Mouse (Mus musculus): ENCODE measurements at regions not wholly inside any gene's neighbourhood (a gene's known extent, or its start where the extent isn't known, plus 50 kb on each side); places are given as distances from the start of the nearest gene placed in this dataset.

DNA sequence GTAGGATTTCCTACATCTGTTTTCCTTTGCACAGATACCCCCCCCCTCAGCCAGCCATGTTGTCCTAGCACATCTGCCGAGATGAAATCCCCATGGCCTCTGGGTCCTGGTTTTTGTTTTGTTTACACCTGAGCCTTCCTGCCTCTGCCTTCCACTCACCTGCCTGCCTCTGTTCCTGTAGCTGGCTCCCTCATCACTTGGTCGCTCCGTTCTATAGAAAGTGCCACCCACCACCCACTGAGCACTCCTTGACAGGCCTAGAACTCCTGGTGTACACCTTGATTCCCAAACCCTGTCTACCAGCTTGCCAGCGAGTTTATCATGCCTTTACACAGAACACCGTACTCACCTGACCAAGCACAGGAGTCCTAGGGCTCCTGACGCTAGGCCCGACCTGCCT is 72.6 kb upstream of the Armc2 start:
- Histone ChIP-seq H3K27ac (no peak overlapping the region), H3K4me1 (peaks cover 20% of the 10 kb centered on the region), H3K4me2 (replicated peaks) (no peak overlapping the region), H3K4me3 (no peak overlapping the region), H3K27me3 (no peaks in the 10 kb centered on the region), H3K36me3 (no peaks in the 10 kb centered on the region), H3K9ac (no peak overlapping the region), H3K9me3 (replicated peaks) (no peaks in the 10 kb centered on the region)
- WGBS, result 91% methylated on average over 7 of the region's 7 CpGs
- no peak for ATAC-seq (ENCODE audit: low FRiP score)

DNA sequence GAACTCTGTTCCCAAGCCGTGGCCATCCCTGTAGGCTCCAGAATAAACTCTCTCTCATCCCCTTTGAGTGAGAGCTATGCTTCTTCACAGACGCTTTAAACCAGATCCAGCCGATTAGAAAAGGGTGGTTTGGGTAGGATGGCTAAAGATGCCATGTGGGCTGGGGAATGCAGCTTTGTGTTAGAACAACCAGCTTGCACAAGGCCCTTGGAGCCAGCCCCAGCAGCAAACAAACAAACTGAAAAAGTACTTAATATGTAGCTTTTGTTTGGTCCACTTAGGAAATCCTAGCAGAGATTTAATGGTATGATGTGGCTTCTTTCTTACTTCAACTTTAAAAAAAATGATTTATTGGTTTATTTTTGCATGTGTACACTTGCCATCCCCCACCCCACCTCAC is 71.9 kb upstream of the Armc2 start:
- WGBS, result 33% methylated on average over 3 of the region's 3 CpGs
- ATAC-seq (ENCODE audit: low FRiP score), result 0 out of 2 replicates have a peak, but pooled peaks have one; percentile 26
- H3K27ac ChIP-seq, result no peak overlapping the region; the same call in 1 of the 2 replicates

DNA sequence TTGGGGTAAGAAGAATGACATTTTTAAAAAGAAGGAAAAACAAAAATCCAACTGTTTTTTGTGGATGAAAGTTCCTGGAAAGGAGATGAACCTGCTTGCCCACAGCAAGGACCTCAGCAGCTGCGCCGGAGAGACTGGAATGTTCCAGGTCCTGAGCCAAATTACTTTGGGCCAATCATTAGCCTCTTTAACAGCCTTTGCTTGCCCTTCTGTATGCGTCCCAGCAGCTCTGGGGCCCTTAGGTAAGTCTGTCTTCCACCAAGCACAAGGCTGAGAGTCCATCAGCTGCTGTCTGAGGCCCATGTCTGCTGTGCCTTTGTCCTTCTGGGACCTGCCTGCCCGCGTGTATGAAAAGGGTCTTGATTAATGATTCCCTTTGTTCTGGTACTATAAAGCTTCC is 71.4 kb upstream of the Armc2 start:
- Histone ChIP-seq H3K27ac (peak overlapping the region; percentile 62; the same call in 1 of the 2 replicates), H3K4me1 (peaks cover 20% of the 10 kb centered on the region), H3K36me3 (no peaks in the 10 kb centered on the region), H3K9ac (no peak overlapping the region), H3K9me3 (replicated peaks) (peaks cover 5% of the 10 kb centered on the region; the same call in 1 of the 2 replicates), H3K27me3 (no peaks in the 10 kb centered on the region), H3K4me2 (replicated peaks) (no peak overlapping the region), H3K4me3 (no peak overlapping the region)
- peak; percentile 63; the same call in 1 of the 2 replicates for ATAC-seq (ENCODE audit: low FRiP score)
- 45% methylated on average over 5 of the region's 5 CpGs for WGBS

More for the DNA sequence above, 71.9 kb upstream of the Armc2 start:
- Histone ChIP-seq H3K9me3 (replicated peaks) (peaks cover 4% of the 10 kb centered on the region; the same call in 1 of the 2 replicates), H3K4me1 (peaks cover 20% of the 10 kb centered on the region), H3K4me2 (replicated peaks) (no peak overlapping the region), H3K4me3 (no peak overlapping the region), H3K27me3 (no peaks in the 10 kb centered on the region), H3K36me3 (no peaks in the 10 kb centered on the region), H3K9ac (no peak overlapping the region)

DNA sequence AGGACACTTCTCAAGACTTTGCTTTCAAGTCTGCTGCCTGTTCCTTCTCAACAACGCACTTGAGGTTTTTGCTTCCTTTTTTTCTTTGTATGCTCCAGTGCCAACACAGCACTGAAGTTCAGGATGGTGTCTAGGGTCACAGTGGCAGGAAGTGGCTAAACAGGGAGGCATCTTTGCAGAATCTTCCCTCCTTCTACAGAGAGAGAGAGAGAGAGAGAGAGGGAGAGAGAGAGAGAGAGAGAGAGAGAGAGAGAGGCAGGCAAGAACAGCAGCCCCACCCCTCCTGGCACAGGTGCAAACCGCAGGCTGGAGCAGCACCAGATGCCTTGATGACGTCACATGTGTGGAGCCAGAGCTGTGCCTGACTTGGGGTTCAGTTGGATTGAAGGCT is 71.0 kb upstream of the Armc2 start:
- H3K9ac ChIP-seq, result no peak overlapping the region

DNA sequence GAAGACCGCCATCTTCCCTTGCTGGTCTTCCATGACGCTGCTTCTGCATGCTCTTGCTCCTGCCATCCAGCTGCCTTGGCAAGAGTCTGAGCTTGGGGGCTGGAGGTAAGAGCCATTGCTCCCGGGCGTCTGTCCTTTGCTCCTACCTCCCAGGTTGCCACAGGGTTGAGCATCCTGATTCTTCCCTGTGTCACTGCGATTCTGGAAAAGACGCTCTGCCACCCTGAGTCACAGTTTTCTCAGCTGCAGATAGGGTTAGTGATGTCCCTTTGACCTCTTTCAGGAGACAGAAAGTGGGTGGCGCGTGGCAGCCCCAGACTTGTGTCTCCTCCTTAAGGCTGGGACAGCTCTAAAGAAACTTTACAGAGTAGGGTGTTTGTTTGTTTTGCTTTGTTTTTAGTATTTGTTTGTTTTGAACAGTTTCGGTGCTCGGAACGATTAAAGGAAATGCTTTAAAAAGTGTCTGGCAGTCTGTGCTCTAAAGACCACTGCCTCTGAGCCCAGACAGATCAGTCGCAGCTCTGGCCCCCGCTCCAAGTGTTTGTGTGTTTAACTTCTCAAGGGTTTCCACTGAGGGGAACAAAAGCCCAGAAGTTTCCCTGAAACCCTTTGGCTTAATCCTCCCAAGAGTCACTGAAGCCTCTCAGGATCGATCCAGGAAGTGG is 70.5 kb upstream of the Armc2 start:
- H3K9me3 ChIP-seq (replicated peaks), result peaks cover 5% of the 10 kb centered on the region; the same call in 1 of the 2 replicates
- no peak overlapping the region for H3K4me2 ChIP-seq (replicated peaks)
- WGBS, result 63% methylated on average over 14 of the region's 14 CpGs
- no peak for ATAC-seq (ENCODE audit: low FRiP score)
- H3K36me3 ChIP-seq, result no peaks in the 10 kb centered on the region
- H3K4me3 ChIP-seq, result no peak overlapping the region
- H3K27ac ChIP-seq, result 0 out of 2 replicates have a peak overlapping the region, but pooled peaks have one; percentile 62
- H3K9ac ChIP-seq, result no peak overlapping the region
- H3K27me3 ChIP-seq, result no peaks in the 10 kb centered on the region
- H3K4me1 ChIP-seq, result peaks cover 20% of the 10 kb centered on the region

More for the DNA sequence above, 71.0 kb upstream of the Armc2 start:
- Histone ChIP-seq H3K9me3 (replicated peaks) (peaks cover 5% of the 10 kb centered on the region; the same call in 1 of the 2 replicates), H3K36me3 (no peaks in the 10 kb centered on the region), H3K4me3 (no peak overlapping the region), H3K27me3 (no peaks in the 10 kb centered on the region), H3K4me1 (peaks cover 20% of the 10 kb centered on the region), H3K4me2 (replicated peaks) (no peak overlapping the region), H3K27ac (peak overlapping the region; percentile 62; the same call in 1 of the 2 replicates)
- ATAC-seq (ENCODE audit: low FRiP score), result no peak
- WGBS, result 21% methylated on average over 3 of the region's 3 CpGs

DNA sequence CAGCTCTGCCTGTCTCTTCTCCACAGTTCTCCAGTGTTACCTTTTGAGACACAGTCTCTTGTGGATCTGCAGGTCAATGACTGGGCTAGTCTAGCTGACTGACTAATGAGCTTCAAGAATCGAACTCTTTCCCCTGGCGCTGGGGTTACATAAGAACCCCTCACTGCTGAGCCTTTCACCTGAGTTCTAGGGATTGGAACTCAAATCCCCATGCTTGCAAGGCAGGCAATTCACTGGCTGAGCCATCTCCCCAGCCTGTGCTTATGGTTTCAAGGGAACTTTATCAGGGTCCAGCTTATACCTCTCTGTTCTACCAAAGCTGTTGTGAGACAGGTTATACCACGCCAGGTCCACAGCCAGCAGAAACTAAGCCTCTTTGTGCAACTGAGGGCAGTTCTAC is 69.7 kb upstream of the Armc2 start:
- WGBS, result 91% methylated on average over 3 of the region's 3 CpGs

DNA sequence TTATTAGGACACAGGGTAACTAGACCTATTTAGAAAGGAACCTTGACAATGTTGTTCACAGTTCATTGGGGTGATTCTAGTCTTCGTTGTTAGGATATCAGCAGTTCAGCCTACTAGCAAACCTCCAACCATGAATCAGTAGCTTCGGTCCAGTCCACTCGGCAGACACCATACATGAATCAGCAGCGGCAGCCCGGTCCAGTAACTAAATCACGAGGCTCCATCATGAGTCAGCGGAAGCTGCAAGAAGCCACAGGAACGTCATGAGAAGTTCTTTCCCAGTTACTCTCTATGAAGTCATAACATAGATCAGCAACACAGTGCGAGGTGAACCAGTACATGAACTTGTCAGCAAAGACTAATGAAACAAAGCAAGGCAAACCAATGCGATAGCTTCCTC is 68.4 kb upstream of the Armc2 start:
- Histone ChIP-seq H3K36me3 (no peaks in the 10 kb centered on the region), H3K9ac (no peak overlapping the region), H3K4me2 (replicated peaks) (no peak overlapping the region), H3K4me1 (peaks cover 14% of the 10 kb centered on the region), H3K27ac (no peak overlapping the region), H3K4me3 (no peak overlapping the region), H3K9me3 (replicated peaks) (peaks cover 5% of the 10 kb centered on the region; the same call in 1 of the 2 replicates), H3K27me3 (no peaks in the 10 kb centered on the region)
- WGBS, result 93% methylated on average over 10 of the region's 10 CpGs
- ATAC-seq (ENCODE audit: low FRiP score), result no peak

More for the DNA sequence above, 69.7 kb upstream of the Armc2 start:
- Histone ChIP-seq H3K9ac (no peak overlapping the region), H3K36me3 (no peaks in the 10 kb centered on the region), H3K27me3 (no peaks in the 10 kb centered on the region), H3K4me1 (peaks cover 20% of the 10 kb centered on the region), H3K4me2 (replicated peaks) (no peak overlapping the region), H3K27ac (no peak overlapping the region), H3K4me3 (no peak overlapping the region), H3K9me3 (replicated peaks) (peaks cover 5% of the 10 kb centered on the region; the same call in 1 of the 2 replicates)
- no peak for ATAC-seq (ENCODE audit: low FRiP score)

DNA sequence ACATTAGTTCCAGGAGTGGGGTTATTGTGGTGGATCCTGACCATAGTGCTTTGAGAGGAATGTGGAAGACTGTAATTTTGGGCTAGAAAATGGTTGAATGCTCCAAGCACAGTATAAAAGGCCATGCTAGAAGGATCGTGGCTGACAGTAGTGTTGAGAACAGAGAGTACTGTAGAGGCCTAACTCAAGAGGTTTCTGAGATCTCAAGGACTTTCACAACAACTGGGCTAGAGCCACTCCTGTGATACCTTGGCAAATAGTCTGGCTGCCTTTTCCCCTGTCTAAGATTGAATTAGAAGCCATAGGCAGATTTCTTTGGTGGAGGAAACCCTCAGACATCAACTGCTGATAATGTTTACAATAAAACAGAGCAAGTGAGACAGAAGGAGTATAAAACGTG is 67.1 kb upstream of the Armc2 start:
- Histone ChIP-seq H3K4me1 (peaks cover 14% of the 10 kb centered on the region), H3K4me2 (replicated peaks) (no peak overlapping the region), H3K9ac (no peak overlapping the region), H3K9me3 (replicated peaks) (peaks cover 5% of the 10 kb centered on the region; the same call in 1 of the 2 replicates), H3K27me3 (no peaks in the 10 kb centered on the region), H3K4me3 (no peak overlapping the region), H3K36me3 (no peaks in the 10 kb centered on the region), H3K27ac (no peak overlapping the region)
- WGBS, result 86% methylated on average over 2 of the region's 2 CpGs
- no peak for ATAC-seq (ENCODE audit: low FRiP score)

DNA sequence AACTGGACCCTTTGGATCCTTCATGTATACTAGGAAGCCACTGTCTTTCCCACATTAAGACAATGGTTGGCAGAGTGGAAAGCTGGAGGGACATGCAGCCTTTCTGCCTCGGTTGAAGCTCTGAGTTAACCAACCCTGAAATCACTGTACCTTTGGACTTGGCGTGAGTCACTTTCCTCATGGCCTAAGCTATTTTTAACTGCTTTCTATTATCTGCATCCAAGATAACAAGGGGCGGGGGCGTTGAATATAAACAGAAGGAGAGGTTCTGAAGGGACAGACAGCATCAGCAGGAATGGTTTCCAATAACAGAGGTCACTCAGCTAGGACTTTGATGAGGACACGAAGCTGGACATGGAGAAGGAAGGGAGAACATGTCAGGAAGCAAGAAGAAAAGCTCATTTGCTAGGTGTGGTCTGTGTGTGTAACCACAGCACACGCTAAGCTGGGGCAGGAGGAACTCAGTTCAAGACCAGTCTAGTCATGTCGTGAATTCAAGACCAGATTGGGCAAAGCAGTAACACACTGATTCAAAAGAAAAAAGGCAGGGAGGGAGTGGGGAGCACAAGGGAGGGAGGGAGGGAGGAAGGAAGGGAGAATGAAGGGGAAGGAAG is 64.1 kb upstream of the Armc2 start:
- no peaks in the 10 kb centered on the region for H3K36me3 ChIP-seq
- no peaks in the 10 kb centered on the region for H3K27me3 ChIP-seq
- no peak overlapping the region for H3K9ac ChIP-seq
- H3K9me3 ChIP-seq (replicated peaks), result peaks cover 5% of the 10 kb centered on the region; the same call in 1 of the 2 replicates
- no peak overlapping the region for H3K4me3 ChIP-seq
- no peak for ATAC-seq (ENCODE audit: low FRiP score)
- no peaks in the 10 kb centered on the region for H3K4me1 ChIP-seq
- no peak overlapping the region for H3K27ac ChIP-seq
- H3K4me2 ChIP-seq (replicated peaks), result no peak overlapping the region
- 73% methylated on average over 7 of the region's 7 CpGs for WGBS

DNA sequence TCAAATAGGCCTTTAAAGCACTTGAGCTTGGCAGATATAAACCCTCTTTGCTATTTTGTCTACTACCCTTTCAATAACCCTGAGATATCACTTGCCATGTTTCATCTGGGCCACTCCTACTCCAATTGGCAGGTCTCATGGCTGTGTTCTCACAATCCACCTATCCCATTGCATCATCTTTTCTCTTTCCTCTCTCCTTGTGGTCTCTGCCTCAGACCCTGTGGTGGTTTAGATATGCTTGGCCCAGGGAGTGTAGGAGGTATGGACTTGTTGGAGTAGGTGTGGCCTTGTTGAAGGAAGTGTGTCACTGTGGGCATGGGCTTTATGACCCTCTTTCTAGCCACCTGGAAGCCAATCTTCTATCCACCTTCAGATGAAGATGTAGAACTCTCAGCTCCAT is 61.5 kb upstream of the Armc2 start:
- Histone ChIP-seq H3K4me2 (replicated peaks) (no peak overlapping the region), H3K27ac (no peak overlapping the region), H3K27me3 (no peaks in the 10 kb centered on the region), H3K36me3 (no peaks in the 10 kb centered on the region), H3K9ac (no peak overlapping the region), H3K9me3 (replicated peaks) (no peaks in the 10 kb centered on the region), H3K4me3 (no peak overlapping the region), H3K4me1 (no peaks in the 10 kb centered on the region)
- no peak for ATAC-seq (ENCODE audit: low FRiP score)

DNA sequence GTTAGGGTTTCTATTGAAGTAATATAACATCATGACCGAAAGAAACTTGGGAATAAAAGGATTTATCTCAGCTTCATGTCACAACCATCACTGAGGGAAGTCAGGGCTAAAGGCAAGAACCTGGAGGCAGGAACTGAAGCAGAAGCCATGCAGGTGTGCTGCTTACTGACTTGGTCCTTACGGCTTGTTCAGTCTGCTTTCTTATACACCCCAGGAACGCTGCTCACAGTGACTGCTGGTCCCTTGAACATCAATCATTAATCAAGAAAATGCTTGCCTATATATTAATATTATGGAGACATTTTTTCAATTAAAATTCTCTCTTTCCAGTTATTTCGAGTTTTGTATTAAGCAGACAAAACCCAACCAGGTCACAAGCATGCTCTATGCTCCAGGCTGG is 58.5 kb upstream of the Armc2 start:
- H3K9me3 ChIP-seq (replicated peaks), result no peaks in the 10 kb centered on the region
- no peak overlapping the region for H3K4me3 ChIP-seq
- H3K36me3 ChIP-seq, result no peaks in the 10 kb centered on the region
- H3K4me2 ChIP-seq (replicated peaks), result no peak overlapping the region
- no peak overlapping the region for H3K9ac ChIP-seq
- H3K4me1 ChIP-seq, result peaks cover 12% of the 10 kb centered on the region
- no peaks in the 10 kb centered on the region for H3K27me3 ChIP-seq
- no peak for ATAC-seq (ENCODE audit: low FRiP score)
- no peak overlapping the region for H3K27ac ChIP-seq
- WGBS, result 71% methylated on average over 4 of the region's 4 CpGs

DNA sequence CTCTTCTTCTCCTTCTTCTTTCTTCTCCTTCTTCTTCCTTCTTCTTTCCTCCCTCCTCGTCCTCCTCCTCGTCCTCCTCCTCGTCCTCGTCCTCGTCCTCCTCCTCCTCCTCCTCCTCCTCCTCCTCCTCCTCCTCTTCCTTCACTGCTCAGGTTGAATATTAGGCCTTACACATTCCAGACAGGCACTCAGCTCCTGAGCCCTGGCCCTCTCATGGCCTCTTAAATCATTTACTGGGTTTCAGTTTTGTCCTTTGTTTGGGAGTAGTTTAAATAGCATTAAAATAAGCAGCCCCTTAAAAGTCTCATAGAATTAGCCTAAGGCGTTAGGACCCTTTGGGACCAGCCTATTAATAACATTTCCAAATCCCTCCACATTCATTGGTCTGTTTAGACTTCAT is 57.3 kb upstream of the Armc2 start:
- H3K9ac ChIP-seq, result no peak overlapping the region
- H3K4me3 ChIP-seq, result no peak overlapping the region
- no peak for ATAC-seq (ENCODE audit: low FRiP score)
- H3K4me2 ChIP-seq (replicated peaks), result no peak overlapping the region
- H3K27me3 ChIP-seq, result no peaks in the 10 kb centered on the region
- no peak overlapping the region for H3K27ac ChIP-seq
- no peaks in the 10 kb centered on the region for H3K9me3 ChIP-seq (replicated peaks)
- H3K4me1 ChIP-seq, result peaks cover 22% of the 10 kb centered on the region
- H3K36me3 ChIP-seq, result no peaks in the 10 kb centered on the region
- whole genome bisulfite sequencing, result 78% methylated on average over 5 of the region's 6 CpGs

DNA sequence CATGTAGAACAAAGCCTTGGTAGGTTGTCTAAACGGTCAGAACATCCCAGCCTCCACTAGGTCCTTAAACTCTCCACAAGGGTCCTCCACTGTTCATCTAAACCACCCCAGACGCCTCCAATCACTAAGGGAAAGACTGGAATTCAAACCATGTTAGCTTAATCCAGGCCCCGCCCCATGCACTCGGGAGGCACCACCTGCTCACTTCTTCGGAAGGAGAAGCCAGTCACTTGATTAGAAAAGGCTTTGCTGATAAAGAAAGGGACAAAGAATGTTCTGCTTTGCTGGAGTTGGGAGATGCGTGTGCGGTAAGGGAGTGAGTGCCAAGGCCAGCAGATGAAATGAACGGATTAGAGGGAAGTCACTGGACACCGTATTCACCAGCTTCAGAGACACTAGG is 54.5 kb upstream of the Armc2 start:
- 42% methylated on average over 9 of the region's 9 CpGs for WGBS
- Histone ChIP-seq H3K9ac (no peak overlapping the region), H3K27me3 (no peaks in the 10 kb centered on the region), H3K4me2 (replicated peaks) (no peak overlapping the region), H3K4me3 (no peak overlapping the region), H3K9me3 (replicated peaks) (no peaks in the 10 kb centered on the region), H3K27ac (no peak overlapping the region), H3K36me3 (no peaks in the 10 kb centered on the region), H3K4me1 (peaks cover 22% of the 10 kb centered on the region)
- ATAC-seq (ENCODE audit: low FRiP score), result no peak
